Mouse (Mus musculus) bone marrow macrophage, adult 2 months (primary cell): ENCODE results near the gene Akap6. TPM values are rescaled to one million over a fixed set of nuclear protein-coding genes. Genes with fewer than 3 reads are reported as not detected.

Experiments
- H3K27ac ChIP-seq: 2 replicates; pipeline ENCODE4 v1.5.1; 2012; ENCODE audit warnings: low read depth, low read length; ENCODE audit not compliant: insufficient read depth
- H3K4me1 ChIP-seq: 2 replicates; pipeline ENCODE4 v1.6.1; 2012; ENCODE audit warnings: low read length; ENCODE audit not compliant: control insufficient read depth, insufficient read depth
- H3K4me3 ChIP-seq: 2 replicates; pipeline ENCODE4 v1.5.1; 2012; ENCODE audit warnings: mild to moderate bottlenecking, low read length, moderate library complexity; ENCODE audit not compliant: insufficient read depth
- CTCF ChIP-seq: IDR thresholded peaks from 2 replicates; pipeline ENCODE4 v1.5.1; 2012; ENCODE audit warnings: low read depth, mild to moderate bottlenecking, low read length, moderate library complexity
- POLR2A ChIP-seq: IDR thresholded peaks from 2 replicates; pipeline ENCODE4 v1.6.1; 2012; ENCODE audit warnings: mild to moderate bottlenecking, low read depth, low read length, borderline replicate concordance
- polyA plus RNA-seq: library from polyadenylated mRNA; stranded (reverse); fragments of >200 nt; gene quantifications from 2 replicates; pipeline ENCODE4 v1.2.4, GENCODE M21; 2012; ENCODE audit not compliant: missing spikeins, insufficient read depth, insufficient read length

Akap6 gene
- polyA plus RNA-seq, 1 experiment: 0.05 TPM

DNA sequence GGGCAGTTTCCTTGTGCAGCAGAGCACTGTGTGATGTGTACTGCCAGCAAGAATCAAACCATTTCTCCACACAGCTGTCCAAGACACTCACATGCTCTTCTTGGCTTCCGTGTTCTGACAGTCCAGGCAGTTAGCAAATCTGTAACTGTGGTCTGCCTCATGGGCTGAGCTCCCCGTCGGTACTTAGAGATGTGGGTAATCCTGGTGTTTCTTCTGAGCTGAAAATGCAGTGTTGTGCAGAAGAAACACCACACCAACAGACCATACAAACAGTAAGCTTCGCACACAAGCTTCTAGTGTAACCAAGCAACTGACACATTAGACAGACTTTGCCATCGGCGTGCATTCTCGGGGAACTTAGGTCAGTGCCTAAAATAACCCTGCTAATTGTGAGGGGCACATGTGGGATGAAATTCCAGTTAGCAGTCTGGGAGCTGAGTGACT is 155.1 kb downstream of the Akap6 start:
- TF ChIP-seq CTCF (no peak), POLR2A (no peak)
- Histone ChIP-seq H3K4me3 (no peak overlapping the region), H3K27ac (no peak overlapping the region), H3K4me1 (peaks cover 25% of the 10 kb centered on the region)

DNA sequence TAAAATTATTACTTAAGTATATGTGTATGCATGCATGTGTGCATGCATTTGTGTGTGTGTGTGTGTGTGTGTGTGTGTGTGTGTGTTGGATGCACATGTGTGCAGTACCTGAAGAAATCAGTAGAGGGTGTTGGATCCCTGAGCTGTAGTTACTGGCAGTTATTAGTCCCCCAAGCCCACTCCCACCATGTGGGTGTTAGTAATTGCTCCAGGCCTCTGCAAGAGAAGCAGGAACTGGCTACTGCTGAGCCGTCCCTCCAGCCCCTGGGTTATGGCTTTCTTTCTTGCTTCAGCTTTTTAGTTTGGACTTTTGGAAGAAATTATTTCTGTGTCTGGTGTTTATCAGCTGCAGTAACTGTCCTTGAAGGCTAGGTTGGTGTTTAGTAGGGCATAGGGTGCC is 156.9 kb downstream of the Akap6 start:
- no peak overlapping the region for H3K4me3 ChIP-seq
- TF ChIP-seq POLR2A (no peak), CTCF (no peak)
- no peak overlapping the region for H3K27ac ChIP-seq
- peaks cover 11% of the 10 kb centered on the region for H3K4me1 ChIP-seq

DNA sequence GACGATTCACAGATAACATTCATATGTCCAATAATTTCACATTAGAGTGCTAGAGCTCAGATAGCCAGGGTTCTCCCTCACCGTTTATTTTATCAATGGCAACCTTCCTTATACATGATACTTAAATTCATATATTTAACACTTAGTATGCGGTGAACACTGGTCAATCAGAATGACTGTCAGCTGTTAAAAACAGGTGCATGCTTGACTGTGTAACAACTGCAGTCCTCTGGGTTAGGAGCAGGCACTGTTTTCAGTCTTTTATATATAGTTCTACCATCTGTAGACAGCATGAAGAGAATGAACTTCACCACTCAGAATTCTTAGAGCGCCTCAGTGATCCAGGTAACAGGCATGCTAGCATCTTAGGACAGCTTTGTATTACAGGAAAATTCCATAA is 158.1 kb downstream of the Akap6 start:
- Histone ChIP-seq H3K4me3 (no peak overlapping the region), H3K27ac (no peak overlapping the region), H3K4me1 (peaks cover 8% of the 10 kb centered on the region)
- TF ChIP-seq POLR2A (no peak), CTCF (no peak)

DNA sequence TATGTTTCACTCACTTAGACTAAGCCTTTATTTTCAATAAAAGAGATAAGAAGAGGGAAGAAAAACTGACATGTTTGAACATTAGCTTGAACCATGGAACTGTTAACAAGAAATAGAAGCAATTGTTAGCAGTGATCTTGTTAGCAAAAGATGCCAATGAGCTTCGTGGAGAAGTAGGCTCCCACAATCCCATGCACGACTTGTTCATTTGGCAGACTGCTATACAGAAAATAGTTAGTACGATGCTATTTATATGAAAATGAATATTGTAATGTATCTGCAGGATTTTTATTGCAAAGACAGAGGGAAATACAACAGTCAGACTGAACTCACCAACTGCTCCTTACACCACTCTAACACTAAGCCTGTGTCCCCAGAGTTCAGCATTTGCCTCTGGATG is 162.7 kb downstream of the Akap6 start:
- TF ChIP-seq POLR2A: no peak
- TF ChIP-seq CTCF: no peak
- Histone ChIP-seq H3K4me3 (no peak overlapping the region), H3K27ac (no peak overlapping the region), H3K4me1 (no peaks in the 10 kb centered on the region)

DNA sequence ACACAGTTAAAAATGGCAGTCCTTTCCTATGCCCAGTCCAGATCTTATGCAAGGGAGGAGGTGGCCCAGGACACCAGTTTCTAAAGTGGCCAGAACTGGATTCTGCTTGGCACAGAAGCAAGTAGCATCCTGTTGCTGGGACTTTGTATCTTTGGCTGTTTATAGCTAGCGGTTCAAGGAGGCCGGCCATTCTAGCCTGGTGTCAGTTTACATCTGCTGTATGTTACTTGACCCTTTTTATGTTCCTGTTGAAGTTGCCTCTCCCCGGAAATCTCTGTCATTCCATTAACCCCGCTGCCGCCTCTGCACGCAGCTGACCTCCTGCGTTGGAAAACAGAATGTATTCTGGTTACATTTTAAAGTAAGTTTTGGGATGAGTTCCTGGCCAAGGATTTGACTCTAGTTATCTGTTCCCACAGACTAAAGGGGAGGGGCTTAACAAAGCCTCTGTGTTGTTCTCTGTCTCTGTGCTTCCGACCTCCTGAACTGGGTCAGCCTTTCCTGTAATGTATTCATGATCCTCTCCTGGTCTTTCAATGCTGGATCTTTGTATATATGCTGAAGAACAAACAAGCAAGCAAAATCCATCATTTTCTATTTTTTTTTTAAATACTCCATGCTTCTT is 168.9 kb downstream of the Akap6 start:
- H3K27ac ChIP-seq: no peak overlapping the region

DNA sequence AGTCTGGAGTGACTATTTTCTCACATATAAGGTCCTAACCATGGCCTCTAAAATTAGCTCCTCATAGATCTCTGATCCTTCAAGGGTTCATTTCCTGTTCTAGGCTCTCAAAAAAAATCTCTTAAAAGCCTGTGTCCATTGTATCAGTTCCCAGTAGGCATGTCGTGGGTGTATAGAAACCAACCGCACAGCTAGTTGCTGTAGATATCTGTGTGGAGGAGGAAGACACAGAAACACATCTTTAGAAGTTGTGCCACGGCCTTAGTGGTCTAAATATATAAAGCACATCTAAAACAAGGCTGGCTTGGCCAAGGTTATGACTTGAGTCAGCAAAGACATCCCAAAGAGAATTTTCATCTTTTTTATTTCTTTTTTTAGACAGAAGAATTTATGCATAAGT is 172.4 kb downstream of the Akap6 start:
- no peak for TF ChIP-seq POLR2A
- Histone ChIP-seq H3K27ac (no peak overlapping the region), H3K4me3 (no peak overlapping the region)

More for the DNA sequence above, 168.9 kb downstream of the Akap6 start:
- H3K4me1 ChIP-seq: no peaks in the 10 kb centered on the region
- TF ChIP-seq CTCF: no peak
- TF ChIP-seq POLR2A: no peak
- H3K4me3 ChIP-seq: no peak overlapping the region

DNA sequence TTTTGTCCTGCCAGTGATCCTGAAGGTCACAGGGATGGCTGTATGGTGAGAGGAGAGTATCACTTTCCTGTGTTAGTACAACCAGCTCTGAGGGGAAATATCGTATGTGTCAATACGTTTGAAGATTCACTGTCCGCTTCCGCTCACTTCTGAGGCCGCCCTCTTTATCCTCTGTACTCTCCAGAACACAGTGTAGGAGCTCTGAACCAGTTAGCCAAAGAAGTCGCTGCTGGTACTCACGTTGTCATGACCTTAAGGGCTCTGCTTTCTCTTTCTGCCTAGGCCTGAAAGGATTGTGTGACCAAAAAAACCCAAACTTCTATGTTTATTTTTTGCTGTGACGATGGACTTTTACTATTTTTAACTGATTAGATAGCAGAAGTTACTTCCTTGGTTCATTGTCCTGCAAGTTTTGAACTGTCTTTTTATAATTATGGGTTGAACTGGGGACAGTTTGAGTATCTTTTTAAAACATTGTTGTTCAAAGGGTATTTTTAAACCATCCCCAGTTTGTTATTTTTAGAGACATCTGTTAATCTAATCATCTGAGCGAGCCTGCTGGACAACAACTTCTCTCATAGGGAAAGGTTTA is 175.2 kb downstream of the Akap6 start:
- Histone ChIP-seq H3K27ac (no peak overlapping the region), H3K4me1 (peaks cover 3% of the 10 kb centered on the region; the same call in 1 of the 2 replicates), H3K4me3 (no peak overlapping the region)
- TF ChIP-seq CTCF: no peak
- no peak for TF ChIP-seq POLR2A

More for the DNA sequence above, 172.4 kb downstream of the Akap6 start:
- H3K4me1 ChIP-seq: peaks cover 3% of the 10 kb centered on the region; the same call in 1 of the 2 replicates

DNA sequence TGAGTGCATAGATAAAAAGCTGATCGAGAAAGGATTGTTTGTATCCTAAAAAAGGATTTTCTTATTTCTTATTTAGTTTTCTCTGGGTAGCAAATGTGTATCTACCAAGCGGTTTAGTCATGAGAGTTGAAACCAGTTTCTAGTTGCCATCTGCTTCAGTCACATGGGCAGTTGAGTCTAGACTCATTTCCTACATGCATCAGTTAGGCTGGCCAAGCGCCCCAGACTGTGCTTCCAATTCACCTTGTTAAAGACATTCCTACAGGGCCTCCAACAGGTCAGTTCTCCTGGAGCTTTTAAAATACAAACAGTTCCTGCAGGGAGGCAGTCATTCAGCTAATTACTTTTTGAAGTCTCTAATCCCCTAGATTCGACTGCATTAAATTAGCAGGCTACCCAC is 176.9 kb downstream of the Akap6 start:
- no peak overlapping the region for H3K27ac ChIP-seq
- H3K4me1 ChIP-seq: peaks cover 3% of the 10 kb centered on the region; the same call in 1 of the 2 replicates
- no peak overlapping the region for H3K4me3 ChIP-seq
- TF ChIP-seq POLR2A: no peak

DNA sequence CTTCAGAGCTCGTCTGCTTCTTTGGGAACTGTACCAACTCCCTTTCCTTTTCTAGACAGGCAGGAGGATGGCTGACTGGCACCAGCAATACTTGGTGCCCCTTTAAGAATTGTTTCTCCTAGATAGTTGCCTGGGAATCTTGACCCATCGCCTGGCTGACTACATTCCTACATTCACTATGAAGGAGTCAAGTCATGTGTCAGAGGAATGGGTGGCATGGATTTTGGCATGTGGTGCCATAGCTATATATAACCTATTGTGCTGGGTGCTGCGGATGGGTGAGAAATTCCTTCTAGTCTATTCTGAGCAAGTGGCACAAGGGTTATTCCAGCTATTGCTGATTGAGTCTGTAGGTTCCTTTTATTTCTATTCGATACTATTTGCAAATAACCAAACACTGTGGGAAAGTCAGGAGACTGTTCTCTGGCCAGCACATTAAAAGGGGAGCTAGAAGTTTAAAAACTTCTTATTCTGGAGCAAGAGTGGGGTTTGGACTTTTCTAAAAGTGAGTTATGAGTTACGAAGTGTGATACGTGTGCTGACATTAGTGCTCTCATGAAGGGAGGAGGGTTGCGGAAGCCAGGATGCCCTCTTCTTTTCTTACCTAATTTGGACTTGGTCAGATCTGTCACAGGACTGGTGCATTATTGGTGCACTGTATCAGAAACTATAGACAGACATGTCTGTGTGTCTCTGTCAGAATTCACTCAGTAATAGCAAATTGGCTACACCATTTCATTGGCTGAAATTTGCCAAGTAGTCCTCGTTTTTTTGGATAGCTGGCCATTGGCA is 178.0 kb downstream of the Akap6 start:
- no peak overlapping the region for H3K4me3 ChIP-seq
- no peak overlapping the region for H3K27ac ChIP-seq
- TF ChIP-seq CTCF (no peak), POLR2A (no peak)
- peaks cover 3% of the 10 kb centered on the region; the same call in 1 of the 2 replicates for H3K4me1 ChIP-seq

DNA sequence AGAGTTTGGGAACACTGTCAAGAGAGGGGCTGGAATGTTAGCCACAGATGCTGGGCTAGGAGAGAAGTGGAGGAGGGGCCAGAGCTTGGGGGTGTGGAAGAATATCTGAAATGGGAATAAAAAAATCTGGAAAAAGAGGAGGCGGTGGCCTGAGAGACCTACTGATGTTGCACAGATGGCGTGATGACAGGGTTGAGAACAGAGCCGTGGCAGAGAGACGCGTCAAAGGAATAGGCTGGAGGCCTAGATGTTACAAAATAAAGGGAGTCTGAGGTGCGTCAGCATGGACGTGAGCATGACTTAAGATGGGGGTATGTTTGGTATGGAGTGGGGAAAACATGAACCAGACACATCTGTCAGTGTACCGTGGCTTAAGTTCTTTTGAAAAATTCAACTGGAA is 180.1 kb downstream of the Akap6 start:
- Histone ChIP-seq H3K27ac (no peak overlapping the region), H3K4me3 (no peak overlapping the region), H3K4me1 (peaks cover 1% of the 10 kb centered on the region; the same call in 1 of the 2 replicates)
- TF ChIP-seq CTCF (no peak), POLR2A (no peak)
